8 mouse cellular contexts compared by ENCODE assay signal in genomic region chr2:38338348-38338932, GRCm38 (mm10). TPM values are rescaled to one million over a fixed set of nuclear protein-coding genes. Genes with fewer than 3 reads are reported as not detected.
DNase-seq lines count a peak whose midpoint lies in the region; ATAC-seq and TF ChIP-seq lines count a peak whose summit lies in the region.

No protein-coding gene starts in this region.

- no peak overlapping the region for H3K27ac ChIP-seq in heart, embryonic 14.5 days (replicated peaks in 1 of 2; ENCODE audit: control insufficient read depth in 1 of 2, insufficient read depth in 1 of 2, low read depth in 2 of 2, low read length in 2 of 2)
- H3K27ac ChIP-seq in hindbrain, embryonic 14.5 days: no peak overlapping the region
- peak overlapping the region; percentile 96 for H3K27ac ChIP-seq in midbrain, embryonic 13.5 days

- peak overlapping the region; percentile 90 for H3K4me2 ChIP-seq in heart, embryonic 14.5 days (ENCODE audit: low read length)
- peak overlapping the region; percentile 51; the same call in 1 of the 2 replicates for H3K4me2 ChIP-seq in hindbrain, embryonic 14.5 days (replicated peaks)
- peak overlapping the region; percentile 68 for H3K4me2 ChIP-seq in midbrain, embryonic 13.5 days (replicated peaks)

- intact Hi-C loops in heart, postnatal 10 days (cut with DNase I): no loop called here
- intact Hi-C loops in left cerebral cortex, postnatal 36 days (cut with DNase I): loop anchor here (5.0 kb wide), 1 partner anchor 51 kb away; the partner anchor contains the start of gene Dennd1a

- peaks cover 2 to 11% of the 10 kb centered on the region in 2 experiments; a peak in 3 of 4 replicates for H3K4me1 ChIP-seq in heart, embryonic 14.5 days (ENCODE audit: control insufficient read depth in 2 of 2, insufficient read depth in 2 of 2, low read length in 2 of 2)
- peaks cover 7% of the 10 kb centered on the region; the same call in 1 of the 2 replicates for H3K4me1 ChIP-seq in hindbrain, embryonic 14.5 days (replicated peaks; ENCODE audit: control insufficient read depth, insufficient read depth, low read length)
- peaks cover 53% of the 10 kb centered on the region for H3K4me1 ChIP-seq in midbrain, embryonic 13.5 days (replicated peaks)

- DNase-seq in heart, postnatal 10 days: no peak
- DNase-seq in brain, embryonic 14.5 days (ENCODE audit: low read depth): peak; percentile 57
- DNase-seq in hindbrain, embryonic 14.5 days (ENCODE audit: low spot score): no peak
- no peak for DNase-seq in adrenal gland, adult 8-10 months
- DNase-seq in layer of hippocampus, postnatal 14 days (ENCODE audit: low spot score in 2 of 2): no peak
- DNase-seq in left cerebral cortex, postnatal 36 days (ENCODE audit: low spot score in 2 of 2): no peak

- no peak for TF ChIP-seq CTCF in brain, embryonic 14.5 days (IDR thresholded peaks at IDR 0.05; ENCODE audit: borderline replicate concordance, extremely low read depth, insufficient read depth, insufficient read length)

- no peak overlapping the region for H3K9ac ChIP-seq in heart, embryonic 14.5 days (ENCODE audit: low read length)
- H3K9ac ChIP-seq in hindbrain, embryonic 14.5 days: no peak overlapping the region
- peak overlapping the region; percentile 93; the same call in 1 of the 2 replicates for H3K9ac ChIP-seq in midbrain, embryonic 13.5 days (replicated peaks)

- peaks cover 97% of the 10 kb centered on the region for H3K27me3 ChIP-seq in heart, embryonic 14.5 days (ENCODE audit: control insufficient read depth, insufficient read depth, low read length)
- H3K27me3 ChIP-seq in hindbrain, embryonic 14.5 days (ENCODE audit: control insufficient read depth, insufficient read depth, low read length): peaks cover 95% of the 10 kb centered on the region
- peaks cover 92% of the 10 kb centered on the region for H3K27me3 ChIP-seq in midbrain, embryonic 13.5 days

- no peaks in the 10 kb centered on the region for H3K36me3 ChIP-seq in heart, embryonic 14.5 days (ENCODE audit: control insufficient read depth, insufficient read depth, low read length)
- no peaks in the 10 kb centered on the region for H3K36me3 ChIP-seq in hindbrain, embryonic 14.5 days (replicated peaks; ENCODE audit: control insufficient read depth, insufficient read depth)
- H3K36me3 ChIP-seq in midbrain, embryonic 13.5 days: no peaks in the 10 kb centered on the region

- H3K9me3 ChIP-seq in heart, embryonic 14.5 days (ENCODE audit: control insufficient read depth, low read length): no peaks in the 10 kb centered on the region
- no peaks in the 10 kb centered on the region for H3K9me3 ChIP-seq in hindbrain, embryonic 14.5 days (ENCODE audit: control insufficient read depth, low read length)
- no peaks in the 10 kb centered on the region for H3K9me3 ChIP-seq in midbrain, embryonic 13.5 days

- ATAC-seq in heart, embryonic 14.5 days (ENCODE audit: insufficient number of reproducible peaks, insufficient read depth, low FRiP score, low read depth): no peak
- no peak for ATAC-seq in hindbrain, embryonic 14.5 days (ENCODE audit: low FRiP score)
- no peak for ATAC-seq in midbrain, embryonic 13.5 days

- 11% methylated on average over 5 of the region's 5 CpGs for WGBS in heart, embryonic 14.5 days
- 4% methylated on average over 5 of the region's 5 CpGs for WGBS in hindbrain, embryonic 14.5 days
- WGBS in midbrain, embryonic 13.5 days: under 1% methylated on average over 5 of the region's 5 CpGs

- no peak for TF ChIP-seq POLR2A in brain, embryonic 14.5 days (IDR thresholded peaks at IDR 0.05; ENCODE audit: borderline replicate concordance, extremely low read depth, insufficient read depth, insufficient read length, poor library complexity, severe bottlenecking)

- peak overlapping the region in 1 of 2 experiments; percentile 49; a peak in 1 of 4 replicates for H3K4me3 ChIP-seq in heart, embryonic 14.5 days (ENCODE audit: control insufficient read depth in 1 of 2, insufficient read depth in 1 of 2, low read depth in 1 of 2, low read length in 2 of 2)
- peak overlapping the region; percentile 40 for H3K4me3 ChIP-seq in hindbrain, embryonic 14.5 days (replicated peaks; ENCODE audit: low read length)
- H3K4me3 ChIP-seq in midbrain, embryonic 13.5 days (replicated peaks): peak overlapping the region; percentile 63

RNA-seq across cellular contexts. Expression of gene Lhx2, which starts 0.6 kb away (rescaled TPM):
- polyA plus RNA-seq in heart, embryonic 14.5 days (2014; fragmentation: Nextera tagmentation; extraction: Ambion mirVana): 0.43 TPM in 1 of 2 replicates, not detected in the other
- total RNA-seq in heart, postnatal 10 days (2021): under 1 TPM in 1 of 2 experiments, not detected in 1; 0.15 TPM
- 160 and 273 TPM in 2 replicates for polyA plus RNA-seq in brain, embryonic 14.5 days (2012; rRNA removed)
- polyA plus RNA-seq in hindbrain, embryonic 14.5 days (2014; fragmentation: Nextera tagmentation; extraction: Ambion mirVana): 13.2 and 18.7 TPM in 2 replicates
- polyA plus RNA-seq in midbrain, embryonic 13.5 days (2015; fragmentation: Nextera tagmentation; extraction: Ambion mirVana): 89.3 and 97.3 TPM in 2 replicates
- total RNA-seq in adrenal gland, adult 8-10 months (2022): not detected
- 100 to 1,000 TPM in 1 of 2 experiments, 10 to 100 TPM in 1; 96.7 to 100 TPM for total RNA-seq in layer of hippocampus, postnatal 14 days (2021)
- 10 to 100 TPM; 76.7 to 79.0 TPM for total RNA-seq in left cerebral cortex, postnatal 36 days (2021)

RNA-seq across cellular contexts. Expression of gene Dennd1a, which starts 51.2 kb away (rescaled TPM):
- 9.2 and 12.1 TPM in 2 replicates for polyA plus RNA-seq in heart, embryonic 14.5 days (2014; fragmentation: Nextera tagmentation; extraction: Ambion mirVana)
- total RNA-seq in heart, postnatal 10 days (2021): 10 to 100 TPM; 27.3 to 29.0 TPM
- polyA plus RNA-seq in brain, embryonic 14.5 days (2012; rRNA removed): 30.1 and 42.2 TPM in 2 replicates
- polyA plus RNA-seq in hindbrain, embryonic 14.5 days (2014; fragmentation: Nextera tagmentation; extraction: Ambion mirVana): 16.7 TPM in 2 replicates
- 18.2 and 19.5 TPM in 2 replicates for polyA plus RNA-seq in midbrain, embryonic 13.5 days (2015; fragmentation: Nextera tagmentation; extraction: Ambion mirVana)
- 10 to 100 TPM; 27.9 to 41.0 (median 32.3) TPM for total RNA-seq in adrenal gland, adult 8-10 months (2022)
- 10 to 100 TPM; 73.9 to 74.1 TPM for total RNA-seq in layer of hippocampus, postnatal 14 days (2021)
- 10 to 100 TPM; 74.5 to 76.5 TPM for total RNA-seq in left cerebral cortex, postnatal 36 days (2021)

Comparison
In these comparisons a context has a peak if more than half of its experiments do, and no peak if none do; other contexts are left out.
1. RNA of gene Lhx2, which starts 0.6 kb away (total RNA-seq): 96.7 to 100 TPM in layer of hippocampus, postnatal 14 days and 76.7 to 79.0 TPM in left cerebral cortex, postnatal 36 days; 0.15 TPM in heart, postnatal 10 days and not detected in adrenal gland, adult 8-10 months; every median in the first group is over 10 times any median in the second.
2. Peak in every context shown above with its lines, with median percentiles within 50 percentile points of each other: H3K4me2 ChIP-seq.